Mouse (Mus musculus) midbrain, embryonic 10.5 days (tissue): ENCODE data around the gene Cisd1. TPM values are rescaled to one million over a fixed set of nuclear protein-coding genes. Genes with fewer than 3 reads are reported as not detected.
"Not testable (repeated sequence)": the region's sequence is repeated elsewhere in the genome, so short reads cannot be mapped to it uniquely, and the experiment has no call there.

Experiments used
- DNase-seq: peaks from one replicate; pipeline ENCODE4 v3.0.0-alpha.2; 2017; ENCODE audit warnings: low spot score
- H3K27ac ChIP-seq: fragments of 300-500 bp; sonication (generic); replicated peaks from 2 replicates; pipeline ENCODE4 v1.5.1; 2016; ENCODE audit warnings: mild to moderate bottlenecking
- H3K27me3 ChIP-seq: fragments of 300-500 bp; sonication (generic); 2 replicates; pipeline ENCODE4 v1.6.1; 2016; ENCODE audit warnings: low read depth, mild to moderate bottlenecking; ENCODE audit not compliant: poor library complexity, severe bottlenecking
- H3K36me3 ChIP-seq: fragments of 300-500 bp; sonication (generic); 2 replicates; pipeline ENCODE4 v1.6.1; 2016; ENCODE audit warnings: mild to moderate bottlenecking, moderate library complexity
- H3K4me1 ChIP-seq: fragments of 300-500 bp; sonication (generic); 2 replicates; pipeline ENCODE4 v1.6.1; 2016
- H3K4me3 ChIP-seq: fragments of 300-500 bp; sonication (generic); 2 replicates; pipeline ENCODE4 v1.5.1; 2016; ENCODE audit warnings: mild to moderate bottlenecking, moderate library complexity
- H3K9me3 ChIP-seq: fragments of 300-500 bp; sonication (generic); replicated peaks from 2 replicates; pipeline ENCODE4 v1.6.1; 2016; ENCODE audit warnings: mild to moderate bottlenecking
- WGBS: fragments of 180-500 bp; shearing (Covaris S2); methylation state at CpG from one replicate; pipeline ENCODE4 v1.1.7; 2016; 5-methylcytosine and 5-hydroxymethylcytosine counted together
- polyA plus RNA-seq: library from polyadenylated mRNA; unstranded; fragments of >200 nt; fragmentation: Nextera tagmentation; extraction: Ambion mirVana; gene quantifications from 2 replicates; pipeline ENCODE4 v1.2.1, GENCODE M21; 2016

The Cisd1 gene
- polyA plus RNA-seq = 153 and 154 TPM in 2 replicates

DNA sequence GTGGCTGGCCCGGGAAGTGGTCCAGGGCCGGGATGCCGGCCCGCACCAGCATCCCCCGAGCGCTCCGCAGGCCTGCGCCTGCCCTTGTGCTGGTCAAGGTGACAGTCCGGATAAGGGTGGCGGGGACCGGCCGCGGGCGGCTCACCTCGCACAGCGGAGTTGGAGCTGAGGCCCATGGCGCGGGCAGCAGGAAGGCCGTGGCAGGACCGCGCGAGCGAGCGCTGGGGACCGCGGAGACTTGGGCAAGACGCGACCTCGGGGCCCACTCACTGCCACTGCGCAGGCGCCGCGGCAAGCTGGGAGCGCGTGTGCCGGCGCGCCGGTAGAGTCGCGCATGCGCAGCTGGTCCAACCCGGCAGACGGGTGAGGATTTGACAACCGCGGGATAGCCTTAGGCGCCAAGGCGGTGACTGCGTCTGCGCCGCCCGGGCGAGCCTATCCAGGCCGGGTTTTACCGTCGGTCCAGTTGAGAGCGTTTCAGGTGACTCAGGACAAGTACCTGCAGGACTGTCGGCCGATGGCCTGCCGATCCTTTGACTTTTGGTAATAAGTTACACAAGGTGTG is at the start of gene Cisd1:
Gene Cisd1 (minus strand): TSS at position 376 of the 565 bp plus-strand sequence.
- Histone ChIP-seq H3K27me3 (no peaks in the 10 kb centered on the region), H3K36me3 (no peaks in the 10 kb centered on the region), H3K9me3 (no peaks in the 10 kb centered on the region), H3K4me1 (peaks cover 56% of the 10 kb centered on the region), H3K4me3 (peak within 1 kb of the TSS; percentile 81), H3K27ac (peak within 1 kb of the TSS; percentile 94)
- WGBS = under 1% methylated on average over 60 of the region's 60 CpGs
- peak; percentile 95 for DNase-seq

DNA sequence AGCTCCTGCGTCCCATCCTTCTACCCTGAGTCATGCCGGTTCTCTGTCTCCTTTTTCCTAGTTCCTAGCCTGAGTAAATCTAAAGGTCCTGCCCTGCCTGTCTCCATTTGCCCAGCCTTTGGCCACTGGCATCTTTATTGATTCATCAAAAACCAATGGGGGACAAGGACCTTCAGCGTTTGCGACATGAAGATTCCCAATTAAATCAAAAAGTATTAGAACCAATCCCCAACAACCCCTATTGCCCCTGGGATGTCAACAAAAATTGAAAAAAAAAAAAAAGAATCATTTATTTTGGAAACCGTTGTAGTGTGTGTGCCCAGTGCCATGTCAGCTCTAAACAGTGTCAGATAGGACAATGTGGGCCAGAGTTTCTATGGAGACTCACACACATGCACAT is 44.6 kb upstream of the Cisd1 start:
- no peak for DNase-seq
- WGBS = 84% methylated on average over 5 of the region's 5 CpGs
- H3K27me3 ChIP-seq = no peaks in the 10 kb centered on the region
- no peak overlapping the region for H3K27ac ChIP-seq
- peaks cover 5% of the 10 kb centered on the region for H3K4me1 ChIP-seq
- peaks cover 6% of the 10 kb centered on the region; the same call in 1 of the 2 replicates for H3K9me3 ChIP-seq
- no peaks in the 10 kb centered on the region for H3K36me3 ChIP-seq
- H3K4me3 ChIP-seq = no peak overlapping the region

DNA sequence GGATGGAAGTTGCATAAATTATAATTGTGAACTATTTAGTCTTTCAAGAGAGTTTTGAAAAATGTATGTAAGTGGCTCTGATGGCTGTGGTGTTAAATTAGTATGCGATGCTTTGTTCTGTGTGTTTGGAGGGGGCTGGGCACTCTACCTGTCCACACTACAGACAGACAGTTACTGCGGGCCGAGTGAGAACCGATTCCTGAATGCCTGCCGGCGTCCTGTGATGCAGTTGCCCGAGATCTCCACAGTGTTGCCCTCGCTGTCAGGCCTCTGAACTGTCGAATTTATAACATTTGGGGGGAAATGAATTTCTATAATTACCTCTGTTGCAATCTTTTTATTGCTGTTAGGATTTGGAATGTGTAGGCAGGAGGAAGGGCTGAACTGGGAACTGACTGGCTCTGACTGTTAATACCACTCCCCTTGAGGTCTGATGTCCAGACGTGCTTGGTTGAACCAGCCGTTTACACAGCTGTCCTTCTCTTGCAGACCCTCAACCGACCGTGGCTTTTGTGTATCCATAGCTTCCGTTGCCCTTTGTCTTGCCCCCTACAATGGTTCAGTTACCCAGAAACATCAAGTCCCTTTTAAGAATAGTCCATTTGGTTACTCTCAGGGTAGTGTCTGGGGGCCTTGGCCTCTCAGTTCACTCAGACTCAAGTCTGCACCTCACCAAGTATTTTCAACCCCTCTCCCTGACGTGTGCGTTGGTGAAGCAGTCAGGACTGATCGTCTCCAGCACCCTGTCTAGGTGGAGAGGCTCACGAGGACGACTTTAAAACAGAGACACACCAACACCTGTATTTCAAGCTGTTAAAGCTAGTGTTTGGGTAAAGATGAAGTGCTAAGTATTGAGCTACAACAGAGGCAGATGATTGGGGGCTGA is 39.6 kb upstream of the Cisd1 start:
- Histone ChIP-seq H3K4me1 (peaks cover 8% of the 10 kb centered on the region), H3K9me3 (no peaks in the 10 kb centered on the region), H3K36me3 (peaks cover 24% of the 10 kb centered on the region), H3K4me3 (no peak overlapping the region), H3K27me3 (no peaks in the 10 kb centered on the region), H3K27ac (peak overlapping the region; percentile 55; the same call in 1 of the 2 replicates)
- WGBS = 63% methylated on average over 19 of the region's 19 CpGs
- peak; percentile 15 for DNase-seq

DNA sequence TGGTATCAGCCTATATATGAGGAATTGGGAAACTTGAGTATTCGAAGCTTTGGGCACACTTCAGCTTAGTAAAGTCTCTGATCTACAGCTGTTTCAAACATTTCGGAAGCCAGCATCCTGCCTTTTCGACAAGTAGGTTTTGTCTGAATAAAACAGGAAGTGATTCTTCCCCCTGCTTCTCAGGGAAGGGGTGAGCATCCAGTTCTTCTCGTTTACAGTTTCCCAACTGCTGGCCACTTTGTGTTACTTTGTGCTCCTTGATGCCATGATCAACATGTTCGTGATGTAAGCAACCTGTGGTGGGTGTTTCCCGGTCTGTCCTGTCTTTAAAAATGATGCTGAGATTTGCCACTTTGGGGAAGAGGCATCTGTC is 38.8 kb upstream of the Cisd1 start:
- H3K4me1 ChIP-seq, H3K4me3 ChIP-seq, DNase-seq, H3K27me3 ChIP-seq, H3K9me3 ChIP-seq, H3K27ac ChIP-seq: not testable (repeated sequence)
- H3K36me3 ChIP-seq = peaks cover 33% of the 10 kb centered on the region
- 83% methylated on average over 6 of the region's 6 CpGs for WGBS

DNA sequence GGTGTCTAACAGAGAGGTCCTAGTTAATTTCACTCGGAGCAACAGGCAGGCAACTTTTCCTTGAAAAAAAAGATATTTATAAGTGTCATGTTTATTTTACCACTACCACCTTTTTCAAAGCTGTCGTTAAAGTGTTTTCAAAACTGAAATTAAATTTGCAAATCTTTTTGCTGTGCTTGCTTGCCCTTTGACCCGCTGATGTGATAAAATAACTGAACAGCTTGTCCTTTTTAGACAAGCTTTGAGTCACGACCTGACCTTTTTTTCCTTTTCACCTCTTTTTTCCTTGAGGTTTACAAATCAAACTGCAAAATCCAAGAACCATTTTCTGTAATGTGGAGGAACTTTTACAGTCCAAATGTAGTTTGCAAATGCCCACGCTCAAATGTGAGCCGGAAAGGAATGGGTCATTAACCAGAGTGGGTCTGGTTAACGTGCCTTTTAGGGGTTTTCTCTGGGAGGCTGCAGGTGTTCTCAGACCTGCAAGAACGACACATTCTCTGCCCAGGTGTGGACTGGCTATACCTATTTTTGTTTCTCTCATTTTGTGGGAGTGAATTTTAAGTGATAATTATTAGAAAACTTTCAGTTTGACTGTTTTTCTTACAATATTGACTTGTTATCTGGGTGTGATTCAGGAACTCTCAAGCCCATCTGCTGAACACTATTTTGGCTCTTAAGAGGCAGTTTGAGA is 38.3 kb upstream of the Cisd1 start:
- H3K9me3 ChIP-seq = no peaks in the 10 kb centered on the region
- WGBS = 83% methylated on average over 8 of the region's 8 CpGs

DNA sequence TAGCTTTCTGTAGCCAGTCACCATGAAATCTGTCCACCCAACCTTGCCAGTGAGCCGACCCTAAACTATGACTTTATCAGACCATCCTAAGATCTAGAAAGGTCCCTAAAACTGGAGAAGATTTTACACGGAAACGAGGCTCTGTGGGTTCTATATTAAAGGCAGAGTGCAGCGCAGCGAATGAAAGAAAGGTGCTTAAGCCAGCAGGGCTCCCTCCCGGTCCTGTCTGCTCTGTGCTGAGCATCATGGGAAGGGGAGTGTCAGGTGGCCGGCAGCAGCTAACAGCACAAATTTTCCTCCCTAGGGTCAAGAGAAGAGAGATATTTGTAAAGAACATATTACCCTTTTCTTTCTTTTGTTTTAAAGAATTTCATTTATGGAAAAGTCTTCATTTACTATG is 37.4 kb upstream of the Cisd1 start:
- peaks cover 42% of the 10 kb centered on the region for H3K36me3 ChIP-seq
- DNase-seq = no peak
- no peak overlapping the region for H3K4me3 ChIP-seq
- no peaks in the 10 kb centered on the region for H3K27me3 ChIP-seq
- WGBS = 84% methylated on average over 7 of the region's 7 CpGs
- H3K9me3 ChIP-seq = no peaks in the 10 kb centered on the region
- H3K27ac ChIP-seq = no peak overlapping the region
- H3K4me1 ChIP-seq = peaks cover 8% of the 10 kb centered on the region

More for the DNA sequence above, 38.3 kb upstream of the Cisd1 start:
- no peak overlapping the region for H3K27ac ChIP-seq
- no peak overlapping the region for H3K4me3 ChIP-seq
- peaks cover 8% of the 10 kb centered on the region for H3K4me1 ChIP-seq
- no peaks in the 10 kb centered on the region for H3K27me3 ChIP-seq
- peaks cover 38% of the 10 kb centered on the region for H3K36me3 ChIP-seq
- DNase-seq = no peak

DNA sequence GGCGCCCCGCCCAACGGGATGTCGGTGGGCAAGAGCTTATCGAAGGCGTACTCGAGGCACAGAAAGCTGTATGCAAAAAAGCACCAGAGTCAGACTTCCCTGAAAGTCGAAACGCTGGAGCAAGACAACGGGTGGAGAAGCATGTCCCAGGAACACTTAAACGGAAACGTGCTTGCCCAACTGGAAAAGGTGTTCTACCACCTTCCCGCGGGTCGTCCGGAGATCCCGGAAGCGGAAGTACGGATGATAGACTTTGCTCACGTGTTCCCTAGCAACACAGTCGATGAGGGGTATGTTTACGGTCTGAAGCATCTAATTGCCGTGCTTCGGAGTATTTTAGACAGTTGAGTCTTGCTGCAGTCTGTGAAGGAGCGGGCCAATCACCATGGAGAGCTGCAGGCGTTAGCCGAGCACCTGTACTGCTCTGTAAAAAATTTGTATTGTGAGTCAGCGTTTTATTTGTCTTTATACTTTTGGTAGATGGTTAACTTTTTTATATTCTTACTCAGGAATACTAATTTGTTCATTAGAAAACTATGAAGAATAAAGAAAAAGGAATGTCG is 36.8 kb upstream of the Cisd1 start:
- no peaks in the 10 kb centered on the region for H3K9me3 ChIP-seq
- H3K27ac ChIP-seq = no peak overlapping the region
- peaks cover 8% of the 10 kb centered on the region for H3K4me1 ChIP-seq
- no peak overlapping the region for H3K4me3 ChIP-seq
- no peaks in the 10 kb centered on the region for H3K27me3 ChIP-seq
- H3K36me3 ChIP-seq = peaks cover 47% of the 10 kb centered on the region
- 94% methylated on average over 29 of the region's 29 CpGs for WGBS
- DNase-seq = no peak

DNA sequence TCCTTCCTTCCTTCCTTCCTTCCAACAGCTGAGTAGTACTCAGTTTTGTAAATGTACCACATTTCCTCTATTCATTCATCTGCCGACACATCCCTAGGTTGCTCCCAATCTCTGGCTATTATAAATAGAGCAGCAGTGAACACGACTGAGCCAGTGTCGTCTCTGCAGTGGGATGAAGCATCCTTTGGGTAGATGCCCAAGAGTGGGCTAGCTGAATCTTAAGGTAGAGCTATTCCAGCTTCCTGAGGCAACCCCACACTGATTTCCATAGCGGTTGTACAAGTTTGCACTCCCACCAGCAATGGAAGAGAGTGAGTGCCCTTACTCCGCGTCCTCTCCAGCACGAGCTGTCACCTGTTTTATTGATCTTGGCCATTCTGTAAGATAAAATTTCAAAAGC is 35.7 kb upstream of the Cisd1 start:
- Histone ChIP-seq H3K4me1 (peaks cover 8% of the 10 kb centered on the region), H3K4me3 (no peak overlapping the region), H3K27me3 (no peaks in the 10 kb centered on the region), H3K9me3 (no peaks in the 10 kb centered on the region), H3K27ac (no peak overlapping the region), H3K36me3 (peaks cover 53% of the 10 kb centered on the region)
- no peak for DNase-seq
- 97% methylated on average over 7 of the region's 7 CpGs for WGBS

DNA sequence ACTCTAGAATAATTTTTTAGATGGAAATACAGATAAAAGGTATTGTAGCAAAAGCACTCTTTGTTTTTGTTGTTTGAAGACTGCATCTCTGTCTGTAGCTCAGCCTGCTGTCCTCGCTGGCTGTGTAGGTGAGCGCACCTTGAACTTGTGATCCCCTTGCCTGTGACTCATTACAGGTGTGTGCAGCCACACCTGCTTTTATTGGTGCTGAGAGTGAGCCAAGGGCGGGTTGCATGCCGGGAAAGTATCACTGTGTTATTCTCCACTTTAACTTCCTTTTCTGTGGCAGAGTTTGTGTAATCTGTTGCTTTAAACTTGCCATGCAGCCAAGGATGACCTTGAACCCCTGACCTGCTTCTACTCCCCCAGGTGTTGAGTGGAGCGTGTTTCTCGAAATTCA is 31.3 kb upstream of the Cisd1 start:
- Histone ChIP-seq H3K36me3 (peaks cover 64% of the 10 kb centered on the region), H3K27me3 (no peaks in the 10 kb centered on the region), H3K4me3 (no peak overlapping the region), H3K27ac (no peak overlapping the region), H3K9me3 (no peaks in the 10 kb centered on the region), H3K4me1 (no peaks in the 10 kb centered on the region)
- no peak for DNase-seq
- WGBS = 94% methylated on average over 6 of the region's 6 CpGs

DNA sequence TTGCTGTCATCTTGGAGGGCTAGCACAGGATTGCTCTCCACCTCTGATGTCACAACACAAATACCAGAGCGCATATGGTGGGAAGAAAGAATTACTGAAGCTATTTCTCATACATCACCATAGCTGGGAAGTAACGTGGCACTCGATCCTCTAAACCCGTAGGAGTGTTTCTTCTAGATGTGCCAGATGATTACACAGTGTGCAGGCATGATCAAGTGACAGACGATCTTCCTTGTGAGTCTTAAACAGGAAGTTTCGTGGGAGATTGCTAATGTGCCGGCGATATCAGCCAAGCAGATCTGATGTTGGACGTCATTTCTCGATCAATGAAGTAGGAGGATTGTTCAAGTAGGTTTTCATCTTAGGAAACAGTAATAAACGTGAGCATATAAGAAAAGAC is 29.0 kb upstream of the Cisd1 start:
- H3K27me3 ChIP-seq = no peaks in the 10 kb centered on the region
- no peaks in the 10 kb centered on the region for H3K4me1 ChIP-seq
- peaks cover 58% of the 10 kb centered on the region for H3K36me3 ChIP-seq
- H3K9me3 ChIP-seq = no peaks in the 10 kb centered on the region
- H3K27ac ChIP-seq = no peak overlapping the region
- no peak for DNase-seq
- no peak overlapping the region for H3K4me3 ChIP-seq
- WGBS = 94% methylated on average over 11 of the region's 11 CpGs

DNA sequence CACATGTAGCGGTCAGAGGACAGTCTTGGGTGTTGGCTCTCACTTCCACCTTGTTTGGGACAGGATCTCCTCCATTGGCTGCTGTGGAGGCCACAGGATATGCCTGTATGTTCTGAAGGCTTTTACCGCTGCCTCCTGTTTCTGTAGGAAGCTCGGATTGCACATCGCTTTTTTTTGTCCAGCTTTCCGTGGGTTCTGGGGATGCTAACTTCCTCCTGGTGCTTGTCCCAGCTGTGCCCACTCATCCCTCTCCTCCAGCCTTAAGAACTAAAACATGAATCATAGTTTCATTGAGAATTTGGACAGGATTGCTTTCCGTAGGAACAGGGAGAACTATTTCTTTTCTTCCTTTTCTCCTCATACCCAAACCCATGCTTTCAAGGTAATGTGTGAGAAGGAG is 27.1 kb upstream of the Cisd1 start:
- Histone ChIP-seq H3K27ac (no peak overlapping the region), H3K9me3 (no peaks in the 10 kb centered on the region), H3K27me3 (no peaks in the 10 kb centered on the region), H3K36me3 (peaks cover 55% of the 10 kb centered on the region), H3K4me1 (no peaks in the 10 kb centered on the region), H3K4me3 (no peak overlapping the region)
- 90% methylated on average over 6 of the region's 6 CpGs for WGBS
- no peak for DNase-seq

DNA sequence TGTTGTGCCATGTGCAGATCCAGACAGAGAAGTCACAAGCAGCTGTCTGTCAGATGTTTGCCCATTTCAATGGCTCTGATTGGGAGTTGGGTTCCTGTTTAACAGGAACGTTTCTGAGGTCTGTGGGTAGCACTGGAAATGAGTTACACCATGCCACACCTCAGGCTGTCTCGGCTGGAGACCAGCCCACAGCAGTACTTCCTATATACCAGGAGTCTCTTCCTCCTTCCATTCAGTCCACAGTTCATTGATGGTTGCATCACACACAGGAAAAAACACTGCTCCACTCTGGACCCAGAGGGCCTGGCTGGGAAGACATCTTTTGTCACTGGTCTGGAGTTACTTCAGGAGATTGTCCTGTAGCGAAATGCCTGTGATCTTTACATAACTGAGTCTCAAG is 24.7 kb upstream of the Cisd1 start:
- Histone ChIP-seq H3K4me3 (no peak overlapping the region), H3K27ac (no peak overlapping the region), H3K9me3 (no peaks in the 10 kb centered on the region), H3K36me3 (peaks cover 65% of the 10 kb centered on the region), H3K4me1 (no peaks in the 10 kb centered on the region), H3K27me3 (no peaks in the 10 kb centered on the region)
- WGBS = 90% methylated on average over 3 of the region's 3 CpGs
- DNase-seq = no peak
